Mouse (Mus musculus) heart, adult 2 months (tissue): ENCODE measurements around the gene Rin3. TPM values are rescaled to one million over a fixed set of nuclear protein-coding genes. Genes with fewer than 3 reads are reported as not detected.

Experiments
- DNase-seq, 2 experiments: peaks; one replicate each; pipeline ENCODE4 v3.0.0; 2021
- H3K27ac ChIP-seq: fragments of 200-600 bp; 2 replicates; pipeline ENCODE4 v1.8.1; 2022
- H3K27me3 ChIP-seq: fragments of 200-500 bp; 2 replicates; pipeline ENCODE4 v1.6.1; 2012; ENCODE audit warnings: mild to moderate bottlenecking, low read length, inconsistent platforms, mixed read lengths; ENCODE audit not compliant: control insufficient read depth, insufficient read depth
- H3K36me3 ChIP-seq: fragments of 200-500 bp; 2 replicates; pipeline ENCODE4 v1.6.1; 2012; ENCODE audit warnings: low read length, inconsistent platforms; ENCODE audit not compliant: control insufficient read depth, insufficient read depth
- H3K4me1 ChIP-seq: fragments of 200-500 bp; 2 replicates; pipeline ENCODE4 v1.6.1; 2011; ENCODE audit warnings: low read length; ENCODE audit not compliant: control insufficient read depth, insufficient read depth
- H3K4me3 ChIP-seq: fragments of 200-600 bp; 2 replicates; pipeline ENCODE4 v1.8.1; 2022
- H3K79me2 ChIP-seq: fragments of 200-500 bp; replicated peaks from 2 replicates; pipeline ENCODE4 v1.6.1; 2012; ENCODE audit warnings: mild to moderate bottlenecking, inconsistent platforms, low read length, moderate library complexity, mixed read lengths; ENCODE audit not compliant: control insufficient read depth, insufficient read depth
- H3K9ac ChIP-seq: fragments of 200-500 bp; 2 replicates; pipeline ENCODE4 v1.6.1; 2012; ENCODE audit warnings: low read depth, mild to moderate bottlenecking, control low read depth, inconsistent platforms, low read length, mixed read lengths
- CTCF ChIP-seq: fragments of 200-600 bp; IDR thresholded peaks from 2 replicates; pipeline ENCODE4 v1.8.1; 2022; ENCODE audit warnings: antibody characterized with exemption, mild to moderate bottlenecking, moderate library complexity
- EP300 ChIP-seq: fragments of 200-500 bp; IDR thresholded peaks from 2 replicates; pipeline ENCODE4 v1.6.1; 2011; ENCODE audit warnings: low read depth, low read length, control low read depth; ENCODE audit not compliant: insufficient read depth
- POLR2A ChIP-seq: fragments of 200-500 bp; IDR thresholded peaks from 2 replicates; pipeline ENCODE4 v1.6.1; 2011; ENCODE audit warnings: mild to moderate bottlenecking, low read depth, low read length, control low read depth; ENCODE audit not compliant: insufficient read depth
- WGBS: fragments of 180-500 bp; shearing (Covaris S2); methylation state at CpG from one replicate; pipeline ENCODE4 v1.1.7; 2018; 5-methylcytosine and 5-hydroxymethylcytosine counted together
- intact Hi-C: fragments of 180-260 bp; cut with DNase I; formaldehyde crosslinking; loops from one replicate; pipeline ENCODE4 v1.15.1; 2025
- polyA plus RNA-seq: library from polyadenylated mRNA; depleted of rRNA; stranded (reverse); fragments of >200 nt; gene quantifications from 2 replicates; pipeline ENCODE4 v1.2.3, GENCODE M21; 2012
- total RNA-seq, 2 experiments: library from RNA; stranded (reverse); gene quantifications; 2 replicates each; pipeline ENCODE4 v1.2.3; 2021

Gene Rin3
- total and polyA plus RNA-seq, 3 experiments, result 10.3 to 25.3 (median 14.7) TPM

DNA sequence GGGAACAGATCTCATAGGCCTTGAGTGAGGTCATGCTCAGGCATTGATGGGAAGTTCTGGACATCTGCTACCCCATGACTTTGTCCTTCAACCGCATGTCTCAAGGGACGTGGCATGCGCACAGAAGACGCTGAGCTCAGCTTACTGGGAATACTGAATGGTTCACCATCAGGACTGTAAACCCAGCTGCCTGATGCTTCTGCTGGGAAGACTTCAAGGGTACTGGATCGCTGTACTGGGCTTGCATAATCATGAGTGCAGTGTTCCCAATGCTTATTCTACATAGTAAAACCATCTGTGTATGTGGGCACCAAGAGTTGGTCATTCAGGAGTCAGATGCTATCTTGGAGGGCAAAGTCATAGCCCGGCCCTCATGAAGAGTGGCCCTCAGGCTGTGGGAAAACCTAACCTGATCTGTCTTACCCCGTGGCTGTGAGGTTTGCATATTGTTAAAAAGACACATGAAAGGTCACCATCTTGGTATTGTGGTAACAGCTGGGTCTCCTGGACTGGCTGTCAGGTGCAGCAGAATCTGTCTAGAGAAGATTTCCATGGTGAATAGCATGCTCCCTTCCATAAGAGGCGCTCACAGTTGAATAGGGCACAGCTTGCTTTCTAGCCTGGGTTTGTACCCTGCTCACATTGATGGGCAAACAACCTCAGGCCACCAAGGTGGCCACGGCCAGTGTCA, 83.4 kb downstream of the Rin3 start:
- intact Hi-C loops, result no loop called here
- no peaks in the 10 kb centered on the region for H3K27me3 ChIP-seq
- TF ChIP-seq EP300, result no peak
- TF ChIP-seq POLR2A, result no peak
- no peak for TF ChIP-seq CTCF
- 90% methylated on average over 9 of the region's 9 CpGs for whole genome bisulfite sequencing
- no peak overlapping the region for H3K9ac ChIP-seq
- no peak overlapping the region for H3K4me3 ChIP-seq
- peaks cover 4% of the 10 kb centered on the region for H3K4me1 ChIP-seq
- DNase-seq, result no peak
- no peaks in the 10 kb centered on the region for H3K36me3 ChIP-seq
- no peaks in the 10 kb centered on the region for H3K79me2 ChIP-seq
- no peak overlapping the region for H3K27ac ChIP-seq

DNA sequence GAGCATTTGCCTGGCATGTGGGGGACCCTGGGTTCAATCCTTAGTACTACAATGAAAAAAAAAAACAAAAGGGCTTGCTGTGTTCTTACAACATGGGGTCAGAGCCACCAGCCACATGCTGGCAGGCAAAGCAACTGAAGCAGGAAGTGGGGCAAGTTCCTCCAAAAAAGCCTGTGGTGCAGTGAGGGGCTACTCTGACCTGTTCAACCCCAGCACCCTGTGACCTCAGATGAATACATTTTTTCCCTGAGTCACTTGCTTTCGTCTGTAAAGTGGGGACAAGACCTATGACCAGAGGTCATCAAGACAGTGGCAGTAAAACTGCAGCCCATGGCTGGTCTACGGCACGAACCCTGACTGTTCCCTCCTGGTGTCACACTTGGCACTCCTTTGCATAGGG, 84.2 kb downstream of the Rin3 start:
- 90% methylated on average over 3 of the region's 3 CpGs for WGBS
- TF ChIP-seq POLR2A (no peak), CTCF (no peak), EP300 (no peak)
- Histone ChIP-seq H3K36me3 (no peaks in the 10 kb centered on the region), H3K27me3 (no peaks in the 10 kb centered on the region), H3K9ac (no peak overlapping the region), H3K79me2 (no peaks in the 10 kb centered on the region), H3K4me1 (peaks cover 4% of the 10 kb centered on the region), H3K27ac (no peak overlapping the region), H3K4me3 (no peak overlapping the region)
- intact Hi-C loops, result no loop called here
- no peak for DNase-seq

DNA sequence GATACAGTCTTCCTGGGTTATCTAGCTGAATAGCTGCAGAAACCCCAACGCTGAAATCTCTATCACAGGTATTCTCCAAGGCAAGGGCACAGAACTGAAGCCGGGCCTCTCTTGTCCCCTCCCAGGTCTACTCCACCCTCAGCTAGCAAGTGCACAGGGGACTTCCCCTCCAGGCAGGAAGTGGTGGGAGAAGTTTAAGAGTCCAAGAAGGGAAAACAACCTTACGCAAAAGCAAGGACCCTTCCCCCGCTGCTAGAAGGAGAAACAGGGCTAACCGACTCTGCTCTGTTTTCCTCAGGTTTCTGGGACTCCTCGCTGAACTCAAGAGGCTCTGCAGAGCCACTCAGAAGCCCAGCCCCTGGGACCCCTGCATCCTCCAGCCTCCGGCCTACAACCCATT, 85.2 kb downstream of the Rin3 start:
- H3K79me2 ChIP-seq, result no peaks in the 10 kb centered on the region
- H3K4me3 ChIP-seq, result no peak overlapping the region
- no peak overlapping the region for H3K27ac ChIP-seq
- 66% methylated on average over 7 of the region's 7 CpGs for WGBS
- intact Hi-C loops, result no loop called here
- H3K9ac ChIP-seq, result no peak overlapping the region
- no peaks in the 10 kb centered on the region for H3K36me3 ChIP-seq
- no peaks in the 10 kb centered on the region for H3K27me3 ChIP-seq
- TF ChIP-seq EP300, result no peak
- TF ChIP-seq POLR2A, result no peak
- no peak for TF ChIP-seq CTCF
- H3K4me1 ChIP-seq, result peaks cover 4% of the 10 kb centered on the region
- DNase-seq, result peak in 1 of 2 experiments; percentile 50

DNA sequence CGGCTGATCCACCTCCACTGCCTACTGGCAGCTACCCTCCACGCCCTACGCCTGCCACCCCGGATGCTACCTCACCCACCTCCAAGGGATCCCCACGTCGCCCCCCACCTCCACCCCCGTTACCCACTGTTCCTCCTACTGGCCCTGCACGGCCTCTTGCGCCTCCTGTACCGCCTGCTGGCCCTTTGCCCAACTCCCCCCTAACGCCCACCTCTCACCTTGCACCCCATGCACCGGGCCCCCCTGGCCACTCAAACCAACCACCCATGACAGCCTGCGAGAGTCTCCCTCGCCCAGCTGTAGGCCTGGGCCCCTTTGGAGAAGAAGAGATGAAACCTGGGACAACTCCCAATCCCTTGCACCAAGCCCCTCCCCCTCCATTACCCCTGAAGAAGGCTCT, 85.7 kb downstream of the Rin3 start:
- H3K9ac ChIP-seq, result no peak overlapping the region
- no peak for DNase-seq
- TF ChIP-seq EP300 (no peak), CTCF (no peak), POLR2A (no peak)
- no peak overlapping the region for H3K4me3 ChIP-seq
- H3K27me3 ChIP-seq, result no peaks in the 10 kb centered on the region
- H3K27ac ChIP-seq, result no peak overlapping the region
- WGBS, result 87% methylated on average over 14 of the region's 14 CpGs
- no peaks in the 10 kb centered on the region for H3K79me2 ChIP-seq
- H3K4me1 ChIP-seq, result peaks cover 4% of the 10 kb centered on the region
- no peaks in the 10 kb centered on the region for H3K36me3 ChIP-seq
- intact Hi-C loops, result no loop called here

DNA sequence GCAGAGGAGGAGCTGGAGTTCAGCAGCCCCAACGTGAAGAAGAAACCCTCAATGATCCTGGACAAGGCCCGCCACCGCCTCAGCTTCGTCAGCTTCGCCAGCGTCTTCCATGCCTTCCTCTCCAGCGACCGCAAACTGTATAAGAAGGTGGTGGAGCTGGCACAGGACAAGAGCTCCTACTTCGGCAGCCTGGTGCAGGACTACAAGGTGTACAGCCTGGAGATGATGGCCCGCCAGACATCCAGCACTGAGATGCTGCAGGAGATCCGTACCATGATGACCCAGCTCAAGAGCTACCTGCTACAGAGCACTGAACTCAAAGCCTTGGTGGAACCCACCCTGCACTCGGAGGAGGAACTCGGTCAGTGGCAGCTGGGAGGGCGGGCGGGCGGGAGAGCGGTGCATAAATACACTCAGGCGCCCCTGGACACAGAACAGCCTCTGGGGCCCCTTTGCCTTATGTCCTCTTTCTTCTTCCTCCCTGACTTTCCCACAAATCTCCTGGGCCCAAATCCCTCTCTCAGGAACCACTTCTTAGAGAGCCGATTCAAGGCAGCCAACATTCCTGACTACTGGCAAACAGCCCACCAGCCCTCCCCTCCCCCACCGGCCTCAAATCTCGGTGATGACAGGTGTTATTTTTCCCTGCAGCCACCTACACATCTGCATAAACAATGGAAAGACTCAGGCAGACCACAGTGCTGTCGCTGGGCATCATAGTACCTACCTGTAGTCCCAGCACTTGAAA, 86.8 kb downstream of the Rin3 start:
- H3K27ac ChIP-seq, result no peak overlapping the region

DNA sequence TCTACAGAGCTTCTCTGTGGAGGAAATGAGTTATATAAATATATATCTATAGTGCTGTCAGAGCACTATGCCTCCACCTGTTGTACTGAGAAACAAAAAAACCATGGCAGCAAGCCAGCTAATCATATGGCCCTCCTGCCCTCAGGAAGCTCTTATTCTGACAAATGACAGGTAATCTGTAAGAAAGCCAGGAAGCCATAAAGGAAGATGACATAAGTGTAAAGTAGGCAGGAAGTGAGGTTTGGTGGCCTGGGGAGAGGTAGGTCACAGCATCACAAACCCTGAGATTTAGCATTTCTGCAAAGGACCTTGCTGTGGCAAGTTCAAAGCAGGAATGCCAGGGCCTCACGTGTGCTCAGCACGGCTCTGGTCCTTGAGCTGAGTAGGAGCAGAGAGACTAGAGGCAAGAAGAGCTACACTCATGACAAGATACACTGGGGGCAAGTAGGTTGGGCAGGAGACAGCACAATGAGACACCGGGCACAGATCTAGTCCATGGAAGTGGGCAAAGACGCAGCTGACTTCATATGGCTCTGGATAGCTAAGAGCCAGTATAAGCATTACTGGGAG, 88.2 kb downstream of the Rin3 start:
- Histone ChIP-seq H3K27ac (no peak overlapping the region), H3K27me3 (no peaks in the 10 kb centered on the region), H3K4me3 (no peak overlapping the region), H3K9ac (no peak overlapping the region), H3K79me2 (no peaks in the 10 kb centered on the region), H3K36me3 (no peaks in the 10 kb centered on the region), H3K4me1 (peaks cover 6% of the 10 kb centered on the region)
- intact Hi-C loops, result no loop called here
- no peak for TF ChIP-seq CTCF
- TF ChIP-seq POLR2A, result no peak
- no peak for TF ChIP-seq EP300
- DNase-seq, result no peak
- 89% methylated on average over 4 of the region's 4 CpGs for WGBS

More for the DNA sequence above, 86.8 kb downstream of the Rin3 start:
- H3K27me3 ChIP-seq, result no peaks in the 10 kb centered on the region
- no peaks in the 10 kb centered on the region for H3K79me2 ChIP-seq
- WGBS, result 58% methylated on average over 22 of the region's 22 CpGs
- H3K9ac ChIP-seq, result no peak overlapping the region
- TF ChIP-seq CTCF (no peak), POLR2A (no peak)
- H3K4me3 ChIP-seq, result no peak overlapping the region
- DNase-seq, result no peak
- peaks cover 6% of the 10 kb centered on the region for H3K4me1 ChIP-seq
- intact Hi-C loops, result no loop called here
- no peaks in the 10 kb centered on the region for H3K36me3 ChIP-seq
